Comparison of ENCODE assay signal across 8 mouse cellular contexts in the genomic region with DNA sequence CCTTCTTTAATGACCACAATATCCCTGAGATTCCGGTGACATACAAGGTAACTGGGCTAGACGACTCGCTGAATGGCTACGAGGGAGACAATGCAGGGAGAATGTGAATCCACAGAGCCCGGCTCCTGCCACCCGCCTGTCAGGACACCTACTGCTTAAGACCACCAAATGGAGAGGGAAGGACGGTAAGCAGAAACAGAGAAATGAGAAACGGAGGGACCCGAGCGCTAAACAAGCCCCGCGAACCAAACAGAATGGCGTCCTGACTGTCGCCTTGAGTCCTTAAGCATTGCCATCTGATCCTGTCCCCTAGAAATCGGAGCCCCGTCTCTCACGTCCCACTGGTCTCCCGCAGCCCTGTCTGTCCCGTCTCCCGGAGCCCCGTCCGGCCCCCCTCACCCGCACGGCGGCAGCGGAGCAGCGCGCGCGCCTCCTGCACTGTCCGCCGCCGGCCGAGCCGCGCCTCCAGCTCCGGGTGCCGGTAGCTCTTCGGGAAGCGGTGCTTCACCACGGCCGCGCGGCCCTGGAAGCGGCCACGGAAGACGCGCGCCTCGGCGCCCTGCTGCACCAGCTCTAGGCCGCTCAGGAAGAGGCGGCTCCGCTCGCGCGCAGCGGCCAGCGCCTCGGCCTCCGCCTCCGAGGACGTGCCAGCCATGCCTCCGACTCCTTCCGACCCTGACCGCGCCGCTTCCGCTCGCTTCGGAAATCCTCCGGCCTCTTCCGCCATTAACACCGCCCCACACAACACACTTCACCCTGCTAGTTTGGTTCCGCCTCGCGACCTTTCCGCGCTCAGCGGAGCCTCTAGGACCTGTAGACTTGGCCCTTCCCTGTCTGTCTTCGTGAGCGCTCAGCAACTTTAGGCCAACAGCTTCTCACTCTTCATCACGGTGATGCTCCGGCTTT. TPM values are rescaled to one million over a fixed set of nuclear protein-coding genes. Genes with fewer than 3 reads are reported as not detected.
DNase-seq lines count a peak whose midpoint lies in the region; ATAC-seq and TF ChIP-seq lines count a peak whose summit lies in the region.

TSS of gene Trp53rka (minus strand) at position 677 of the 906 bp plus-strand sequence.

- H3K4me3 ChIP-seq in C2C12 (ENCODE audit: insufficient read depth, poor library complexity, severe bottlenecking) = peak within 1 kb of the TSS; percentile 71
- peak within 1 kb of the TSS; percentile 99 for H3K4me3 ChIP-seq in bone marrow macrophage, adult 2 months (ENCODE audit: insufficient read depth, low read length)

- peak within 1 kb of the TSS; percentile 70 for H3ac ChIP-seq in C2C12 (ENCODE audit: control insufficient read depth, insufficient read length, low read depth)

- peaks cover 21% of the 10 kb centered on the region for H3K79me2 ChIP-seq in C2C12 (ENCODE audit: control insufficient read depth, insufficient read depth)

- peaks cover 3% of the 10 kb centered on the region for H3K4me1 ChIP-seq in bone marrow macrophage, adult 2 months (ENCODE audit: control insufficient read depth, insufficient read depth, low read length)

- TF ChIP-seq CTCF in C2C12 (IDR thresholded peaks at IDR 0.05; ENCODE audit: control insufficient read depth, insufficient read depth, insufficient read length) = no peak
- no peak for TF ChIP-seq CTCF in bone marrow macrophage, adult 2 months (IDR thresholded peaks at IDR 0.05; ENCODE audit: low read depth, low read length)

- ATAC-seq in erythroblast, adult 5-6 weeks (replicated peaks; ENCODE audit: low FRiP score, poor library complexity, severe bottlenecking) = peak; percentile 72

- H3K36me3 ChIP-seq in C2C12 (ENCODE audit: control insufficient read depth, insufficient read depth) = peaks cover 15% of the 10 kb centered on the region

- peaks cover 8% of the 10 kb centered on the region for H3K79me3 ChIP-seq in C2C12 (ENCODE audit: low read depth)

- H3K27ac ChIP-seq in bone marrow macrophage, adult 2 months (ENCODE audit: insufficient read depth, low read depth, low read length) = peak within 1 kb of the TSS; percentile 58

- peak; percentile 79 to 81 for DNase-seq in heart, adult 9 months (ENCODE audit: low spot score in 2 of 2)
- peak; percentile 84 for DNase-seq in kidney, adult 9 months
- DNase-seq in liver = peak; percentile 75
- peak; percentile 18 to 65 for DNase-seq in monocyte, adult 2 months (ENCODE audit: low read depth in 1 of 2, low spot score in 2 of 2)
- DNase-seq in spleen, postnatal 14 days (ENCODE audit: low spot score in 2 of 2) = peak; percentile 41 to 68

- TF ChIP-seq POLR2A in bone marrow macrophage, adult 2 months (IDR thresholded peaks at IDR 0.05; ENCODE audit: borderline replicate concordance, low read depth, low read length) = no peak

- H3K27me3 ChIP-seq in C2C12 (ENCODE audit: control insufficient read depth, insufficient read depth, insufficient read length) = no peaks in the 10 kb centered on the region

TF ChIP-seq in C2C12, 6 proteins besides CTCF, POLR2A, EP300 and RAD21:
- TF ChIP-seq MYOG (IDR thresholded peaks at IDR 0.05; ENCODE audit: control insufficient read depth, extremely low read depth, insufficient read length) (no peak), MAX (IDR thresholded peaks at IDR 0.05) (peak; percentile 74)

RNA-seq across cellular contexts. Expression of gene Trp53rka, which starts in this region (rescaled TPM):
- polyA plus RNA-seq in C2C12 (2012; fragmentation: generic; extraction: Trizol) = 21.8 TPM
- polyA plus RNA-seq in bone marrow macrophage, adult 2 months (2012; ENCODE audit: insufficient read depth, insufficient read length, missing spikeins) = 8.9 and 11.2 TPM in 2 replicates
- 1.5 and 4.2 TPM in 2 replicates for total RNA-seq in erythroblast, adult 5-6 weeks (2015; ENCODE audit: low replicate concordance)
- 1.5 and 1.7 TPM in 2 replicates for total RNA-seq in erythroblast, adult 5-6 weeks (2017; ENCODE audit: low replicate concordance)

Comparison
In these comparisons a context has a peak if more than half of its experiments do, and no peak if none do; other contexts are left out.
1. Peak in every context shown above with its lines: DNase-seq, ATAC-seq, H3K4me3 ChIP-seq and H3K27ac ChIP-seq.